Mouse (Mus musculus) c-Kit-positive CD71-positive TER-119-negative erythroid progenitor cells, embryonic 14.5 days (primary cell): Measurements from ENCODE around the gene Ginm1.
A peak's percentile ranks its signal among the peaks of the same experiment; 100 is the strongest.
"Not testable (repeated sequence)": the region's sequence is repeated elsewhere in the genome, so short reads cannot be mapped to it uniquely, and the experiment has no call there.

Source experiments
- DNase-seq: peaks from one replicate; pipeline ENCODE4 v3.0.0-alpha.2; 2013; ENCODE audit warnings: low read depth

Gene Ginm1

GRCm38 (mm10) chr10:7809937-7810336, 17.3 kb upstream of the Ginm1 start:
- peak; percentile 67 for DNase-seq

GRCm38 (mm10) chr10:7802519-7803140, 10.0 kb upstream of the Ginm1 start:
- DNase-seq: no peak

GRCm38 (mm10) chr10:7801258-7801657, 8.6 kb upstream of the Ginm1 start:
- DNase-seq: no peak

GRCm38 (mm10) chr10:7792254-7792750, 322 bp downstream of the Ginm1 start:
- no peak for DNase-seq

GRCm38 (mm10) chr10:7787319-7787718, 5.3 kb downstream of the Ginm1 start:
- no peak for DNase-seq

- DNase-seq: no peak
Measured at GRCm38 (mm10) chr10:7781214-7781613, 11.4 kb downstream of the Ginm1 start.

GRCm38 (mm10) chr10:7780238-7781176, 12.1 kb downstream of the Ginm1 start:
- peak; percentile 88 for DNase-seq

- no peak for DNase-seq
Measured at GRCm38 (mm10) chr10:7779751-7780237, 12.8 kb downstream of the Ginm1 start.

GRCm38 (mm10) chr10:7778361-7778760, 14.3 kb downstream of the Ginm1 start:
- no peak for DNase-seq

GRCm38 (mm10) chr10:7775421-7775820, 17.2 kb downstream of the Ginm1 start:
- no peak for DNase-seq

GRCm38 (mm10) chr10:7772769-7773168, 19.9 kb downstream of the Ginm1 start:
- DNase-seq: no peak

- no peak for DNase-seq
Measured at GRCm38 (mm10) chr10:7772346-7772745, 20.3 kb downstream of the Ginm1 start.

- DNase-seq: no peak
Measured at GRCm38 (mm10) chr10:7757544-7757943, 35.1 kb downstream of the Ginm1 start.

GRCm38 (mm10) chr10:7748752-7749151, 43.9 kb downstream of the Ginm1 start:
- no peak for DNase-seq

- not testable (repeated sequence) for DNase-seq
Measured at GRCm38 (mm10) chr10:7745528-7745927, 47.1 kb downstream of the Ginm1 start.

GRCm38 (mm10) chr10:7737914-7738313, 54.7 kb downstream of the Ginm1 start:
- DNase-seq: peak; percentile 47

GRCm38 (mm10) chr10:7737122-7737521, 55.5 kb downstream of the Ginm1 start:
- DNase-seq: no peak

- no peak for DNase-seq
Measured at GRCm38 (mm10) chr10:7731582-7731981, 61.0 kb downstream of the Ginm1 start.

GRCm38 (mm10) chr10:7727011-7727410, 65.6 kb downstream of the Ginm1 start:
- no peak for DNase-seq

- DNase-seq: no peak
Measured at GRCm38 (mm10) chr10:7726501-7726812, 66.2 kb downstream of the Ginm1 start.

- peak; percentile 92 for DNase-seq
Measured at GRCm38 (mm10) chr10:7725751-7726500, 66.7 kb downstream of the Ginm1 start, which contains the start of gene Katna1. TSS of gene Katna1 (plus strand) at chr10:7726000.
